12 mouse cellular contexts compared by ENCODE assay signal in the genomic region with DNA sequence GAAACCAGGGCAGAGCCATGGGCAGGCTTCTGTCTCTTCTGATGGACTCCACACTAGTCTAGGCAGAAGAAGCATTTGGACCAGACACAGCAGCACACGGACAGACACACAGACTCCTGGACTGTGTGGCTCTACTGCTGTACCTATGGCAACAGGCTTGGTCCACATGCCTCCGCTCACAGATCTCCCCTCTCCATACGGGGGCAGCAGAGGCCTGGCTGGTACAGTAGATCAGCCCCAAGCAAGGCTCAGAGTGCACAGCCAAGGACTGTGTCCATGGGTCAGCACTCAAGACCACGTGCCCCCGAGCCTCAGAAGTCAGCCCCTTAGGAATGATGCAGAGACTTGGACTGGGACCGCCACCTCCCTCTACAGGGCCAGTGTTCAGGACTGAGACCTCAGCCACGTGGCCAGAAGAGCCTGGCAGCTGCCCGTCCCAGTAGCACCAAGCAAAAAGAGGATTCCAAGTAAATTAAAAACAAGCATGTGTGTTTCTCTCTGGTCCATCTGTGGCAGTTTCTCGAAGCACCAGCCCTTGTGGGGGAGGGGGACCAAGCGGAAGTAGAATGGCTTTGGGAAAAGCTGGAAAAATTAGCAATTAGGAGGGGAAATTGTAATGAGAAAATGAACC.
DNase-seq lines count a peak whose midpoint lies in the region; ATAC-seq and TF ChIP-seq lines count a peak whose summit lies in the region.
"Had no signal": no experiment of that assay in that cellular context is flagged by ENCODE, and none has a peak within 500 bp of the region (broad histone marks: within the 10 kb centered on the region; RNA-seq: fewer than 3 reads in every experiment).

No protein-coding gene starts in this region.

- 74% methylated on average over 10 of the region's 10 CpGs for WGBS in lung, embryonic 14.5 days
- 77% methylated on average over 10 of the region's 10 CpGs for WGBS in intestine, embryonic 15.5 days

- H3K4me1 ChIP-seq in lung, embryonic 14.5 days (ENCODE audit: insufficient read depth) = no peaks in the 10 kb centered on the region
- H3K4me1 ChIP-seq in intestine, embryonic 15.5 days (replicated peaks) = no peaks in the 10 kb centered on the region
- H3K4me1 ChIP-seq: hindbrain, embryonic 15.5 days; midbrain, embryonic 13.5 days had no signal

- H3K4me3 ChIP-seq in lung, embryonic 14.5 days (ENCODE audit: low read depth, low read length) = no peak overlapping the region
- H3K4me3 ChIP-seq in intestine, embryonic 15.5 days (replicated peaks) = no peak overlapping the region
- H3K4me3 ChIP-seq: hindbrain, embryonic 15.5 days; limb, embryonic 12.5 days; midbrain, embryonic 13.5 days had no signal

- H3K9ac ChIP-seq in lung, embryonic 14.5 days = no peak overlapping the region
- H3K9ac ChIP-seq in intestine, embryonic 15.5 days = no peak overlapping the region
- H3K9ac ChIP-seq: hindbrain, embryonic 15.5 days; limb, embryonic 12.5 days; midbrain, embryonic 13.5 days had no signal

- H3K4me2 ChIP-seq in lung, embryonic 14.5 days = no peak overlapping the region
- no peak overlapping the region for H3K4me2 ChIP-seq in intestine, embryonic 15.5 days (replicated peaks)
- H3K4me2 ChIP-seq: hindbrain, embryonic 15.5 days; limb, embryonic 12.5 days; midbrain, embryonic 13.5 days had no signal

- peak; percentile 60 to 63 for DNase-seq in cerebellum, postnatal 10 days
- DNase-seq in cerebellum, postnatal 4 days (ENCODE audit: low spot score in 2 of 2) = no peak
- DNase-seq in lung, embryonic 14.5 days = no peak
- DNase-seq in lung, postnatal 25 days (ENCODE audit: low spot score) = no peak
- DNase-seq in spleen, postnatal 36 days (ENCODE audit: low spot score in 2 of 2) = no peak
- DNase-seq in spleen, adult 18-20 months = no peak
- DNase-seq: gastrocnemius, postnatal 14 days had no signal

- ATAC-seq in lung, embryonic 14.5 days (ENCODE audit: insufficient read depth) = no peak
- ATAC-seq in intestine, embryonic 15.5 days = peak; percentile 72
- 0 out of 2 replicates have a peak, but pooled peaks have one; percentile 34 for ATAC-seq in megakaryocyte progenitor cell, adult 5-6 weeks (replicated peaks; ENCODE audit: poor library complexity)
- ATAC-seq: midbrain, embryonic 13.5 days had no signal

- H3K27ac ChIP-seq in lung, embryonic 14.5 days (ENCODE audit: low read depth) = no peak overlapping the region
- H3K27ac ChIP-seq in intestine, embryonic 15.5 days = no peak overlapping the region
- H3K27ac ChIP-seq: hindbrain, embryonic 15.5 days; limb, embryonic 12.5 days; midbrain, embryonic 13.5 days had no signal

- no peaks in the 10 kb centered on the region for H3K36me3 ChIP-seq in lung, embryonic 14.5 days (ENCODE audit: insufficient read depth)
- no peaks in the 10 kb centered on the region for H3K36me3 ChIP-seq in intestine, embryonic 15.5 days
- H3K36me3 ChIP-seq: hindbrain, embryonic 15.5 days; limb, embryonic 12.5 days; midbrain, embryonic 13.5 days had no signal

- H3K27me3 ChIP-seq in lung, embryonic 14.5 days (ENCODE audit: insufficient read depth, low read length) = no peaks in the 10 kb centered on the region
- no peaks in the 10 kb centered on the region for H3K27me3 ChIP-seq in intestine, embryonic 15.5 days (replicated peaks)
- H3K27me3 ChIP-seq: hindbrain, embryonic 15.5 days; limb, embryonic 12.5 days; midbrain, embryonic 13.5 days had no signal

- H3K9me3 ChIP-seq in lung, embryonic 14.5 days (ENCODE audit: low read depth, low read length) = no peaks in the 10 kb centered on the region
- no peaks in the 10 kb centered on the region for H3K9me3 ChIP-seq in intestine, embryonic 15.5 days
- H3K9me3 ChIP-seq: hindbrain, embryonic 15.5 days; limb, embryonic 12.5 days; midbrain, embryonic 13.5 days had no signal

- TF ChIP-seq CTCF in lung, embryonic 14.5 days (IDR thresholded peaks at IDR 0.05; ENCODE audit: low read depth) = peak; percentile 38; the same call in 1 of the 2 replicates

Comparison
In these comparisons a context has a peak if more than half of its experiments do, and no peak if none do; other contexts are left out.
1. DNase-seq: peak in cerebellum, postnatal 10 days (2 of 2); none in cerebellum, postnatal 4 days (0 of 2), lung, embryonic 14.5 days (single experiment), lung, postnatal 25 days (single experiment), spleen, postnatal 36 days (0 of 2) and spleen, adult 18-20 months (0 of 2).